Mouse (Mus musculus) gastrocnemius, postnatal 4 days (tissue): ENCODE data around the gene Sly. TPM values are rescaled to one million over a fixed set of nuclear protein-coding genes. Genes with fewer than 3 reads are reported as not detected.
"Not testable (repeated sequence)": the region's sequence is repeated elsewhere in the genome, so short reads cannot be mapped to it uniquely, and the experiment has no call there.

Source experiments
- DNase-seq, 2 experiments: peaks; one replicate each; pipeline ENCODE4 v3.0.0; 2021 to 2022; ENCODE audit warnings: low spot score in 2 of 2, mixed read lengths in 2 of 2
- long read RNA-seq, 2 experiments: library from polyadenylated mRNA; stranded (forward); transcript quantifications; one replicate each; pipeline ENCODE4 v2.0.0; 2021
- total RNA-seq, 2 experiments: library from RNA; stranded (reverse); gene quantifications; 2 replicates each; pipeline ENCODE4 v1.2.3; 2021

Sly gene
- total RNA-seq, result not detected
- long read RNA-seq, experiment 1, result 0 reads
- long read RNA-seq, experiment 2, result 0 reads

- not testable (repeated sequence) for DNase-seq
Observed at GRCm38 (mm10) chrY:57186888-57187287, at the start of gene Sly. TSS of gene Sly (plus strand) at chrY:57187188.
